Mouse (Mus musculus) intestine, embryonic 15.5 days (tissue): ENCODE data around the gene AA467197. TPM values are rescaled to one million over a fixed set of nuclear protein-coding genes. Genes with fewer than 3 reads are reported as not detected.

Experiments
- ATAC-seq: fragments of 200-750 bp; cut with Nextera tagmentation; 2 replicates; pipeline ENCODE4 v1.8.0; 2017; ENCODE audit warnings: moderate TSS enrichment, moderate library complexity
- H3K27ac ChIP-seq: fragments of 300-500 bp; sonication (generic); 2 replicates; pipeline ENCODE4 v1.5.1; 2015; ENCODE audit warnings: mild to moderate bottlenecking, inconsistent platforms
- H3K27me3 ChIP-seq: fragments of 300-500 bp; sonication (generic); replicated peaks from 2 replicates; pipeline ENCODE4 v1.6.1; 2015; ENCODE audit warnings: inconsistent platforms
- H3K36me3 ChIP-seq: fragments of 300-500 bp; sonication (generic); 2 replicates; pipeline ENCODE4 v1.6.1; 2015; ENCODE audit warnings: inconsistent platforms
- H3K4me1 ChIP-seq: fragments of 300-500 bp; sonication (generic); replicated peaks from 2 replicates; pipeline ENCODE4 v1.6.1; 2015; ENCODE audit warnings: inconsistent platforms
- H3K4me2 ChIP-seq: fragments of 300-500 bp; sonication (generic); replicated peaks from 2 replicates; pipeline ENCODE4 v1.6.1; 2015; ENCODE audit warnings: mild to moderate bottlenecking, inconsistent platforms
- H3K4me3 ChIP-seq: fragments of 300-500 bp; sonication (generic); replicated peaks from 2 replicates; pipeline ENCODE4 v1.5.1; 2015; ENCODE audit warnings: inconsistent platforms
- H3K9ac ChIP-seq: fragments of 300-500 bp; sonication (generic); 2 replicates; pipeline ENCODE4 v1.6.1; 2015; ENCODE audit warnings: inconsistent platforms
- H3K9me3 ChIP-seq: fragments of 300-500 bp; sonication (generic); 2 replicates; pipeline ENCODE4 v1.6.1; 2016; ENCODE audit warnings: inconsistent platforms
- WGBS: fragments of 180-500 bp; shearing (Covaris S2); methylation state at CpG from one replicate; pipeline ENCODE4 v1.1.7; 2015; 5-methylcytosine and 5-hydroxymethylcytosine counted together
- microRNA counts: library from miRNA; unstranded; fragments of <30 nt; microRNA quantifications from one replicate; lab custom pipeline; 2016
- polyA plus RNA-seq: library from polyadenylated mRNA; unstranded; fragments of >200 nt; fragmentation: Nextera tagmentation; extraction: Ambion mirVana; gene quantifications from 2 replicates; pipeline ENCODE4 v1.2.1, GENCODE M21; 2015

Gene AA467197
- polyA plus RNA-seq, 1 experiment from 2014 or later, result 7.1 TPM

DNA sequence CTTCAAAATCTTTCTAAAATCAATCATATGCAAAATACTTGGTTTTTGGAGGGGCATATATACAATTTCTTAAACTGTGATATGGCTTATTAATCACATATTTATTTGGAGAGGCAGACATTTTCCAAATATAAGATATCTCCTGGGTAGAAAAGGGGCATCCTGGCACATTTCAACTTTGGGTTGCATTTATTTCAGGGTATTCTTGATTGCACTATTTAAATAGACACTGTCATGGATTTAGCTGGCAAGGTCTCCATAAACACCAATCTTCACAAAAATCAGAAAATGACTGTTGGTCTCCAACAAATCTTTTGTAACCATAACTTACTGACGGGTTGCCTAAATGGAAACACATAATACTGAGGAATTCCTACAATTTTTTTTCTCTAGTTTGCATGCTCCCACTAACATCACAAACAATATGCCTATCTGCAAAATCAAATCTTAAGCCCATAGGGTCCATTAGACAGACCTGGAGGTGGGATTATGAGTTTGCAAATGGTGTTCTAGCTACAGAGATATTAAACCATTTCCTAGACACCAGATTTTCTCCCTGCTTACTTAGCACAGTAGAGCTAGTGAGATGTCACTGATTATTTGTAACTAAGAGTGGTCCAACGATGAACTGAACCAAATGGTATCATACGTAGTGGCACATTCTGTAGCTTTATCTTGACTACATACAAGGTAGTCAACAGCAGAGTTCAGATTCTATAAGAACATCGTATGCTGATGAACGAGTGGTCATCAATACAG lies 44.8 kb downstream of the AA467197 start:
- no peak overlapping the region for H3K4me2 ChIP-seq
- no peak overlapping the region for H3K9ac ChIP-seq
- H3K9me3 ChIP-seq, result peaks cover 9% of the 10 kb centered on the region; the same call in 1 of the 2 replicates
- no peaks in the 10 kb centered on the region for H3K36me3 ChIP-seq
- no peaks in the 10 kb centered on the region for H3K27me3 ChIP-seq
- no peak overlapping the region for H3K27ac ChIP-seq
- no peaks in the 10 kb centered on the region for H3K4me1 ChIP-seq
- peak; percentile 65; the same call in 1 of the 2 replicates for ATAC-seq
- 84% methylated on average over 5 of the region's 5 CpGs for WGBS
- H3K4me3 ChIP-seq, result no peak overlapping the region

DNA sequence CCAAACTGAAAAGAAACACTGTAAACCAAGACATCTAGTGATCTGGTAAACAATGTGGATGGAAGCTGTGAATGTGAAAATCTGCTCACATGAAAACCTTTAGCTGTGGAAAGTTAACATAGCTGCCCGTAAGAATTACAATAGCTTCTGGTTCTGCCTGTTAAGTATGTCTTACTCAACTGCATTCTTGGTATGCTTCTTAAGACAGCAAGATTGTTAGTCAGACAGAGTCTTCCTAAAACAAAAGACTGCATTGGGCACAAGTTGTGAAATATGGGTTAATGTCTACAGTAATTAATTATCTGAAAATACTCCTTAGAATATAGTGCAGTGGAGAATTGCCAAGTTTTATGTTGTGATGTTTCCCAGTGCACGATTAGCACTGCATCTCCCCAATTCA lies 45.7 kb downstream of the AA467197 start:
- no peaks in the 10 kb centered on the region for H3K4me1 ChIP-seq
- H3K36me3 ChIP-seq, result no peaks in the 10 kb centered on the region
- no peak overlapping the region for H3K27ac ChIP-seq
- peaks cover 9% of the 10 kb centered on the region; the same call in 1 of the 2 replicates for H3K9me3 ChIP-seq
- ATAC-seq, result no peak
- no peak overlapping the region for H3K4me3 ChIP-seq
- H3K9ac ChIP-seq, result no peak overlapping the region
- 85% methylated on average over 2 of the region's 2 CpGs for WGBS
- H3K27me3 ChIP-seq, result no peaks in the 10 kb centered on the region
- no peak overlapping the region for H3K4me2 ChIP-seq

DNA sequence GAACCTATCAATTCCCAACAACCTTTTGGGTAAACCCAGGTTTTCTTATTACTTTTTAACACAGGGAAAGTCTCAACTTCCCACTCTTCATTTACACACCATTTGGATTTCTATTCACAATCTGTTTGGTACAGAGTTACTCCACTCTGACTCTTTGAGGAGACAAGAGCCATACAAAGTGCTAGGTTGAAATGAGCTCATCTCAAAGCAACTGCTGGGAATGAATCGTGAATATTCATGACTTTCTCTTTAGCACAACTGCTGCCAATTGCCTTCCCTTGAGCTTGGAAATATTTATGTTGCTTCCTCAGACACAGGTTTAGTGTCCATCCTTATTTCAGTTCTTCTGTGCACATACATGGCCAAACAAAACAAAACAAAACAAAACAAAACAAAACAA lies 46.9 kb downstream of the AA467197 start:
- Histone ChIP-seq H3K4me1 (no peaks in the 10 kb centered on the region), H3K27me3 (no peaks in the 10 kb centered on the region), H3K4me3 (no peak overlapping the region), H3K9me3 (peaks cover 9% of the 10 kb centered on the region; the same call in 1 of the 2 replicates), H3K4me2 (no peak overlapping the region), H3K9ac (no peak overlapping the region), H3K36me3 (no peaks in the 10 kb centered on the region), H3K27ac (no peak overlapping the region)
- no peak for ATAC-seq
- 81% methylated on average over 1 of the region's 1 CpGs for WGBS

DNA sequence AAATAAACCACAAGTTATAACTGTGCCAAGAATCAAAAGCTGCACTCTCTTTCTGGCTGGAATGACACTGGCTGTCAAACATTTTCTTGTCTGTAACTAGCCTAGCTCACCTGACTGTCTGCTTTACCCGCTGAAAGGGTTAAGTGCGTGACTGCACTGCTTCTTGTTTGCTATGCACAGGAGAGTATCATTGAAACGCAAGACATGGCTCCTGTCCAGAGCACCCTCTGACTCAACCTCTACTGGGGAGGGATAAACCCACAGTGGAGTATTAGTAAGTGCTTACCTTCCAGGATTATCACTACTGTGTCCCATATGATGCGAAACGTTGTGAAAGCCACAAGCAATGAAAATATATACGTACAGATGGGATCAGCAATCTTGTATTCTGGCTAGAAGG lies 49.9 kb downstream of the AA467197 start:
- H3K9ac ChIP-seq, result no peak overlapping the region
- H3K9me3 ChIP-seq, result peaks cover 5% of the 10 kb centered on the region; the same call in 1 of the 2 replicates
- no peak overlapping the region for H3K27ac ChIP-seq
- ATAC-seq, result no peak
- no peaks in the 10 kb centered on the region for H3K27me3 ChIP-seq
- H3K4me2 ChIP-seq, result no peak overlapping the region
- no peaks in the 10 kb centered on the region for H3K4me1 ChIP-seq
- no peak overlapping the region for H3K4me3 ChIP-seq
- H3K36me3 ChIP-seq, result no peaks in the 10 kb centered on the region
- WGBS, result 79% methylated on average over 6 of the region's 6 CpGs

MicroRNA genes within 50 kb of the gene (microRNA counts, 519-probe panel; counts per million panel counts)
- 97.1 counts per million, percentile 29 among the panel's probes with 10 or more counts for microRNA mmu-miR-147 (lab: Ali Mortazavi, UCI)

Other genes starting within 250 kb of the AA467197 start
- 63.2 and 66.0 TPM in 2 replicates for gene Slc28a2, start 210.5 kb upstream of the AA467197 start, polyA plus RNA-seq
- gene Gm14085, start 152.0 kb upstream of the AA467197 start, polyA plus RNA-seq, result 0.36 and 0.40 TPM in 2 replicates
- gene Gatm, start 25.7 kb upstream of the AA467197 start, polyA plus RNA-seq, result 18.9 and 23.9 TPM in 2 replicates
- gene Slc30a4, start 65.7 kb downstream of the AA467197 start, polyA plus RNA-seq, result 10.2 and 10.8 TPM in 2 replicates
- gene Bloc1s6, start 101.5 kb downstream of the AA467197 start, polyA plus RNA-seq, result 46.8 and 46.9 TPM in 2 replicates
- gene Sqor, start 128.3 kb downstream of the AA467197 start, polyA plus RNA-seq, result 25.7 and 27.3 TPM in 2 replicates